In genomic region chr4:126113943-126114342, GRCm38 (mm10) we compare ENCODE assay signal across 1 mouse cellular context.
TF ChIP-seq lines count a peak whose summit lies in the region.

No protein-coding gene starts in this region.

TF ChIP-seq in CH12.LX, 34 proteins besides CTCF, POLR2A, EP300 and RAD21 (continued from another document):
- TF ChIP-seq ZMIZ1 (IDR thresholded peaks at IDR 0.05; ENCODE audit: low read depth, low read length) (no peak), ZKSCAN1 (IDR thresholded peaks at IDR 0.05; ENCODE audit: borderline replicate concordance, low read depth, low read length) (no peak), UBTF (IDR thresholded peaks at IDR 0.05; ENCODE audit: low read depth, low read length) (no peak), BHLHE40 (IDR thresholded peaks at IDR 0.05; ENCODE audit: low read depth, low read length) (no peak)
